Mouse (Mus musculus) CH12F3 (cell line): Measurements from ENCODE around the gene Acsf3.

Experiments
- in situ Hi-C: fragments of 300-500 bp; cut with MboI; formaldehyde crosslinking; loops from 2 replicates; pipeline ENCODE4 v1.14.3; 2020; ENCODE audit warnings: low sequenced_read_pairs

Acsf3 gene

DNA sequence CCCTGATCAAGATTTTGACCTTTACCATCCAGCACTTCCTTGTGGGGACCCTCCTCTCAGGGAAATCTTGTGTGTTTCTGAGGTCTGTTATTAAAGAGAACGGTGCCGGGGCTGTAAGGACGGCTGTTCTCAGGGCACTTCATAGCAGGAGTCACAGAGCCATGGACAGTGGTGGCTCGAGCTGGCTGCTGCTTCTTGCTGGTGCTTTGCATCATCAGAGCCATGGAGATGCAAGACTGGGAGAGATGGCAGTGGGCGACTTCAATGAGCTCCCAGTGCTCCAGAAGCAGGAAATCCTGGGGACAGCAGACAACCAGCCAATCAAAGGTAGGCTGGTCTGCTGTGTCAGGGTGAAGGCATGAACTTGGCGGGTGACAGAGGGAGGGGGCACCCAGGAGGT is 14.2 kb upstream of the Acsf3 start:
- in situ Hi-C loops, result no loop called here

DNA sequence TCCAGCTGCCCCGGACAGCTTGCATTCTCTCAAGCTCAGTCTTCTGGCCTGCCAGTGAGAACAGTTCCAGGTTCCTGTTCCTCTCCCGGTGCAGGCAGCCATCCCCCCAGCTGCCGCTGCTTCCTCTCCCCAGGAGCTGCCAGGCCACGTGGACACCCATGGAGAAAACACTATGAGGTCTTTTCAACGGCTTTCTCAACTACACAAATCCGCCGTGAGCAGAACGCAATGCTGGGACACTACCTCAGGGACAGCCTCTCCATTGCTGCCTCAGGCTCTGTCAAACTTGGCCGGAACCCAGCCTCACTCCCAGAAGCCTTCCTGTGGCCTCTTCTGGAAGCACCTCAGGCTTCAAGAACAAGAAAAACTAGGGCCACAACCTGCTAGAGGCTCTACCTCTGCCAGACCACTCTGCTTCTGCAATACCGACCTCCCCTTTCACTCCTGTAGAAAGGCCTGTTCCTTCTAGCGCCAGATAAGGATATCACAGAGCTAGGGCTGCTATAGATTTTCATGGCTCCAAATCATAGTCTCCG is 12.5 kb upstream of the Acsf3 start:
- in situ Hi-C loops, result no loop called here

DNA sequence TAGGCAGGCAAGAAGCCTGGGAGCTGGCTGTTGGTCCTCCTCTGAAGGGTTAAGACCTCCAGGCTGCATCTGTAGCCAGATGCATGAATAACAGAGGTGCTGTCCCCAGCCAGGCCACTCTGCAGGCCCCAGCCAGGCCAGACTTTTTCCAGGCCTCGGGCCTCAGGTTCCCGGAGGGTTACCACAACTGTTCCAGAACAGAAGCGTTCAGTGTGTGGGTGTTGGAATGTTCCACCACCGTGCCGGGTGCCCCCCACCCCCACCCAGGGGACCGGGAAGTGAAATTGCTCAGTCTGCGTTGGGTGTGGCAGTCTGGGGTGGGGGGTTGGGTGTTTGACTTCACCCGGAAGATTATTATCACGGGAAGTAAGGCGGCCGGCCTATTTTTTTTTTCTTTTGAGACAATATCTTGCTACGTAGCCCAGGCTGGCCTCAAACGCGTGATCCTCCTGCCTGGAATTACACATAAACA is 12.0 kb upstream of the Acsf3 start:
- in situ Hi-C loops, result no loop called here

DNA sequence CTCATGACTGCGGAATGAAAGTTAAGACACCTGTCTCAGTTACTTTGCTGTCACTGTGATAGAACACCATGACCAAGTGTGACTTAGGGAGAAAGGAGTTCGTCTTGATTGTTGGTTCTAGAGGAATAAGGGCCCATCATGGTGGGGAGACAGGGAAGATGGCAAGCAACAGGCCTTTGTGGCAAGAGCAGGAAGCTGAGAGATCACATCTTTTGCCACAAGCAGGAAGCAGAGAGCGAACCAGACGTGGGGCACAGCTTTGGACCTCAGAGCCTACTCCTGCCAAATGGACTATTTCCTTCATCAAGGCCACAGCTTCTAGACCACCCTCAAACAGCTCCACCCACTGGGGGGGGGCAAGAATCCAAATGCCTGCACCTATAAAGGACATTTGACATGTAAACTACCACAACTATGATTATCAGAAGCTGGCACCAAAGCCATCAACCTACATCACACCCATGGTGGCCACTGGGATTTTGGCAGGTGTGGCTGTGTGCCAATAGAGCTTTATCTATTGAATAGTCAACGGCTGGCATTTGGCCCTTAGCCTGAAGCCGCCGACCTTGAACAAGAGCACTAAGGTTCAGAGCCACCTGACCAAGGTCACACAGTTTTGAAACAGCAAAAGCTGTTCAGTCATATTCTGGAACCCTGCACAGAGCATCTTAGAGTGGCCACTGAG is 10.4 kb upstream of the Acsf3 start:
- in situ Hi-C loops, result no loop called here

DNA sequence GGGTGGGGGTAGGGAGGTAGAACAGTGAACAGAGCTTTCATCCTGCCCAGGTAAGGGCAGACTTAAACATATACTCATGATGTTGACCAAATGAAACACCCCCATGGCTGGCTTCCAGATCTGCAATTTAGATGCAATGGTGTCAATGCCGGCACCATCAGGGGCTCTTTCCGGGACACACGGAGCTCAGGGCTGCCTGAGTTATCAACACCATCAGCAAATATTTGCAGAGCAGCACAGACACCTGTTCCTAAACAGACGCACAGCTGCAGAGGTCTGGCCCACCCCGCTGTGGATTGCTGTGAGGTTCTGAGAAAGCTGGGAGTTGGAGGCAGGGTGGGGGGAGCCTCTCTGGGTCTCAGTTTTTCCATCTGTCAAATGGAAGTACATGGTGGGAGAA is 9.1 kb upstream of the Acsf3 start:
- in situ Hi-C loops, result no loop called here

DNA sequence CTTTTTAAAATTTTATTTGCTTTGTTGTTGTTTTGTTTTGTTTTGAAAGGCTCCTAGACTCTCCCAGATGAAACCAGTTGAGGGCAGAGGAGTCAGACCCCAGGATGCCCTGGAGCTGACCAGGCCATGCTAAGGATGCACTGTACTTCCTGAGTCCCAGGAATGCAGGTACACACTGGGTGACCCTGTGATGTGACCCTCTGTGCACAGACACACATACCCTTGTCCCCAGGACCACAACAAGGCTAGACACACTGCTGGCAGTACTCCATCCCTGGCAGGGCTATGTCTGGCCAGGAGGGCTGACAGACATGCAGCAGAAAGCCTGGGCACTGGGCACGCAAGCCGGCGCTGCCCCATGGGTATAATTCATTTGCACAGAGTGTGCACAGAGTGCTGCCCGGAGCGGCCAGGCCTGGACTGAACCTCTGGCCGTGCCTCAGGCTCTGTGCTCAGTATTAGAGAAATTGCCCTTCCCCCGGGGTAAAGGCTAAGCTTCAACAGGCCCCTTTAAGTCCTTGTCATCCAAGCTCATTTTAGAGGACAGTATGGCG is 8.6 kb upstream of the Acsf3 start:
- in situ Hi-C loops, result no loop called here

DNA sequence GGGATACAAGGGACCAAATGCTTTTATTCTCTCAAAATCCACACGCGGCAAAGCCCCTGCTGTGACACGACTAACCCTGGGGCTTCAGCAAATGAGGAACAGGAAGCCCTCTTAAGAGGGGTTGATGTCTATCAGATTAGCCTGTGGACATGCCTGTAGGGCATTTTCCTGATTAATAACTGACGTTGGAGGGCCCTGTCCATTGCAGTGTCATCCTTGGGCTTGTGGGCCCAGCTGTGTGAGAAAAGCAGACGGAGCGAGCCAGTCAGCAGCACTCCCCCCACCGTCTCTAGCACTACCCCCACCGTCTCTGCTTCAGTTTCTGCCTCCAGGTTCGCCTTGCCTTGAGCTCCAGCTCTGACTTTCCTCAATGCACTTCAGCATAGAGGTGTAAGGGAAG is 8.1 kb upstream of the Acsf3 start:
- in situ Hi-C loops, result no loop called here

DNA sequence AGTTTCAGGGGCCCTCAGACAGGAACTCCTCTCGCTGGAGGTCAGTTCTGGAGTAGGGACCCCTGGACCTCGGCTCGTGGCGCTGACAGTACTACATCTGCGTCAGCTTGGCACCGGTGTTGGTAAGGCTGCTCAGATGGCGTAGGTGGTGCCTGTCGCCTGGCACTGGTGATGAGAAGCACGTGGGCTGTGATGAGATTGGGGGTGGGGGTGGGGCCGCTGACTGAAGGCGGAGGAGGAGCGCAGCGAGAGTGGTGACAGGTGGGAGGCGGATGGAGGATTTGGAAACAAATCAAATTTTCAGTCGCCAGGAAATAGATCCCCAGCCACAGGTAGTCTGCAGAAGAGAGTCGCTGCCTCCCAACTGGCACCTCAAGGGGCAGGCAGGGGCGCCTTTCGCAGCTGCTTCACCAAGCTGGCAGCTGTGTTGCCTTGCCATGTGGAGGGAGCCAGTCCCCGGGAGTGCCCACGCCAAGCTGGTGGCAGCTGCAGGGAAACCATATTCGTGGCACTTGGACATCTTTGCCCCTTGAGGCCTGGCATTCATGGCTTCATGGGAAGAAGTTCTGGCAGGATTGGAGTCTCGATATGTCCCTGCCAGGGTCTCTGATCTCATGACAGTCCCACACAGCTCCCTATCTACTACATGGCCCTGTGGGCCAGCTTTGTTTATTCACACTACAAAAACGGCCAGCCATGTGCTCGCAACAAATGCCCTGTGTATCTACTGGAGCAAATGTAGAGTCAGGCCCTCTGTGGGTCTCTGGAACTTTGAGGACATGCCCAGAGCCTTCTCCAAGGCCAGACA is 5.8 kb upstream of the Acsf3 start:
- in situ Hi-C loops, result no loop called here

DNA sequence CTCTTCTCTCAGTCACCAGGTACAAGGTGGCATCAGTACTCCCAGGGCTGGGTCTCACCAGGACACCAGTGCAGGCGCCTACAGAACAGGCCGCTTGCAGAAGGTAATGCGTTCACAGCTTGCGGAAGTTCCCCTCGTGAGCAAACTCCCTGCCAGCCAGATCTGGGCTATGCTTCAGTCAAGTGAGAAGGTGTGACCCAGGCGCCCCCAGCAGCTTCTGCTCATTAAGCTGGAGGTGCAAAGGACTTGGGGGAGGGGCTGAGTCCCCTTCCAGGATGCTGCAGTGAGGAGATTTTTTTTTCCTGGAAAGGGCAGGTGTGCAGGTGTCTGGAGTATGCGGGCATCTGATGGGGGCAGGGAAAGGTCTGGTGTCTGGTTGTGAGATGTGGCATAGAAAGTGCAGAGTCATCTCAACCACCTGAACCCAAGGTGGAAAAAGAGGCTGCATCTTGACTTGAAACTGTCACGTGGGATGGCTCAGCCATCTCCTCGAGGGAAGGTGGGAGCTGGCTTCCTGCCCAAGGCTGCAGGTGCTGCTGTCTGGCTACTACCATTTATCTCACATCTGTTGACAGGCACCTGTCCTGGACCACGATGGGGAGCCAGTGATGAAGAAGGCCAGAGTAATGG is 2.7 kb upstream of the Acsf3 start:
- in situ Hi-C loops, result no loop called here

DNA sequence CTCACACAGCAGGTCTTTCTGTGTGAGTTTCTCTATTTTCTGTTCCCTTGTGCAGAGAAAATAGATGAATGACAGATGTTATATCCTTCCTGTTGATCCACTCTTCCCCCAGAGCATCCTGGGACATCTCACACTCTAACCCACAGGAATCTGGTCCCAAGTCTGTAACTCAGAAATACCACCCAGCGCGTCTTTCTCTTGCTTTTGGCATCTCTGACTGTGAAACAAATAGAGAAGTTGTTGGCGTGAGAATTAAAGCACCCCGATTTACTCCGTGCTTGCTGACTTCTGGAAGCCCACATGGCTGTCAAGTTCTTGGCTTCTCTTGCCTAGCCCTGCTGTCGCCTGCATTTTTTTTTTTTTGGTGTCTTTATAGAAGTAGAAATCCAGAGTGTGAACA is 2.4 kb downstream of the Acsf3 start:
- in situ Hi-C loops, result no loop called here

DNA sequence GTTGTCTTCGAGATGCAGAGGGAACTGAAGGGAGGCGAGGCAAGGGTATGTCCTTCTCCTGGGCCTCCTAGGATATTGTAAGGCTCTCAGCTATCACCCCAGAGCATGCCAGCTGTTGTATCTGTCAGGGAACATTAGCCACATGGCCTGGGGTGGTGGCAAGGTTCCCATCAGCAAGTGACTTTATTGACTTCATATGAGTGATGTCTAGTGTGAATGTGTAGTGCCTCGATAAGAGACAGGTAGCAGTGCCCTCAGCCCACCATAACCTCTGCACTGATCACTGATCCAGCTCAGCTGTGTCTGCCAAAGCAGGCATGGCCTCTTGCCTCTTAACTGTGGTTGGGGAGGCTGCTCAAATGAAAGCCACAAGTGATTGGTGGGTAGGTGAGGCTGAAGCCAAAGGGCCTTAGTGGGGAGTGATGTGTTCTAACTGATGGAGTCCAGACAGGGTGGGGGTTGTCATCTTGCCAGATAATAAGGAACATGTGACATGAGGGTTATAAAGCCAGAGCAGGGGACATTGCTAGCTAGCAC is 3.5 kb downstream of the Acsf3 start:
- in situ Hi-C loops, result no loop called here

DNA sequence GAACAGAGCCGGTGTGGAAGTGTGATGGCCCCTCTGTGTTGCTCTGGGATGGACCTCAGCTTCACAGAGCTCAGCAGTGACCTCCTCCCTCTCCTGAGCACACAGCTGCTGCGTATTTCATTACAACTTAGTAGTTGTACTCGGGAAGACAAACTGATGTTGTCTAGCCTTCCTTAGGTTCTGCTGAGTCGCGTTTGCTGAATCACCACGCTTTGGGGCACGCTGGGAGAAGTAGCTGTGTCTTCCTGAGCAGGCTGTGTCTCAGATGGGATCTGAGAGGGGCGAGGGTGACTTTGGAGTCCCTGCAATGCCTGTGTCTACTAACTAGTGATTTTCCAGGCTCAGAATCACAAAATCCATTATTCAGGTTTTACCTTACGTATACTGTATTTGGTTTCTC is 4.0 kb downstream of the Acsf3 start:
- in situ Hi-C loops, result no loop called here

DNA sequence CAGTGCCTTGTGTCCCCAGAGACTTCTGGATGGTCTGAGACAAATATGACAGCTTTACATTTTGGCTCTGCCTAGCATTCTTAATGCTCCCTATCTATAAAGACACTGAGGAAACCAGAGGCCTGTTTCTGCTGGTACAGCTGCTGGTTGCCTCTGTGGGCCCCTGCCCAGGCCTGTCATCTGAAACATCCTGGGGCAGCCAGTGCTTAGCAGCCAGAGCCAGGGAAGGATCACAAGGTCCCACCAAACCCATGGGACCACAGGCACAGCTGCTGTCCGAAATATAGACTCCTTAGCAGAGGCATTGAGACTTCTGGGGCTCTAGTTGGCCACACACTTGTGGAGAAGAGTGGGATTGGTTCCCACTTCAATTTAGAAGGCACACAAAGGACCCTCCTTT is 9.5 kb downstream of the Acsf3 start:
- in situ Hi-C loops, result no loop called here

DNA sequence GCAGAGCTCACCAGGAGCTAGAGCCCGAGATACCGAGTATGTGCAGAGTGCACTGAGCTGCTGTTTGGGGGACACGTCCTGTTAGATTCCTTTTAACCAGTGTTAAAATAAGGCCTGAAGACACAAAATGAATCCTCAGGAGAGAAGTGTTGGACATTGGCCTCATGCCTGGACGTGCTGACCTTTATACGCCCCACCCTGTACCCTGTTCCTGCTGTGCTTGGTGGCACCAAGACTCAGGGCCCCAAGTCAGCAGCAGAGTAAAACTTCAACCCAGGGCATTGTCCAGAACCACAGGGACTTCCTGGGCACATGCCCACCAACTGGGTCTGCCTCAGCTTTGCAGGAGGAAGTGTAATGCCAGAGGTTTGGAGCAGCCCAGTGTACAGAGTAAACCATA is 14.5 kb downstream of the Acsf3 start:
- in situ Hi-C loops, result no loop called here

DNA sequence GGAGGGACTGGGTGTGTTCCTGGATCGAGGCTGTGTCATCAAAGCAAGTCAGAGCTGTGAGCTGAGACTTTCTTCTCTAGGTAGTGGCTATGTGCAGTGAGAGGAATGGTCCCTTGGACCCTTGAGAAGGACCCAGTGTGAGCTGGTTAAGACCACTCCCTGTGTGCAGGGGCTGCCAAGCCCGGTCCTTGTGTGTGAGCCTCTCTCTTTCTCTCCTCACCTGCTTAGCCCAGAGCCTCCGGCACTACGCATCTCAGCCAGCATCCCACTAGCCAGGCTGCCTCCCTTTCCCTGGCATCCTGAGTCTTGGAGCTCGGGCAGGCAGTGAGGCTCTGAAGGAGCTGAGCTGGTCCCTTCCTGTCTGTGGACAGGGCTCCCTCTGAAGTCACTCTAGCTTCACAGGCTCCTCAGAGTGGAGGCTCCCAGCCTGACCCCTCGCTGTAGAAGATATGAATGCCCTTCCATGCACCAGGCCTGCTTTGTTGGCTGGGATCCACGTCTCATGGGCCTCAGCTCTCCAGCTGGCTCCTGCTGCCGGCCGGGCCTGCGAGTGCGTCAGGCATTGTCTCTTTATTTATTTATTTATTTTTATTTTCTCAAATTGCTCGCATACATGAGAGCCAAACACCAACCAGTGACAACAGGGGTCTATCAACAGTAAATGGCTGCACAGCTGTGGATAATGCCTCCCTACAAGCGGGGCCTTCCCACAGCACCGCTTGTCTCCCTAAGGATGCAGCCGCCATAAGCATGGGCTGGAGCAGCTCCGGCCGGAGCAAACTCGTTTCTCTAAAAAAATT is 18.3 kb downstream of the Acsf3 start:
- in situ Hi-C loops, result no loop called here

DNA sequence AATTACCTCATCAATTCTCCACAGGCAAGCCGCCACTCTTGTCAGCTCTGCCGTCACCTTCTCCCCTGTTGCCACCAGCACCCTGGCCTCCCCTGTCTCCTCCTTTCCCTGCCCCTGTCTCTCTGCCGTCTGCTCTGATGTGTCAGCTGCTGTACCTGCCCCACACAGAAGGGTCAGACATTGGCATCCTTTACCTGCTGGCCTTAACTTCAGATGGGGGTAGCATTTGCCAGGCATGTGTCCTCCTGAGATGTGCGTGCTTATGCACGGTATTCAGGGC is 18.8 kb downstream of the Acsf3 start:
- in situ Hi-C loops, result no loop called here

DNA sequence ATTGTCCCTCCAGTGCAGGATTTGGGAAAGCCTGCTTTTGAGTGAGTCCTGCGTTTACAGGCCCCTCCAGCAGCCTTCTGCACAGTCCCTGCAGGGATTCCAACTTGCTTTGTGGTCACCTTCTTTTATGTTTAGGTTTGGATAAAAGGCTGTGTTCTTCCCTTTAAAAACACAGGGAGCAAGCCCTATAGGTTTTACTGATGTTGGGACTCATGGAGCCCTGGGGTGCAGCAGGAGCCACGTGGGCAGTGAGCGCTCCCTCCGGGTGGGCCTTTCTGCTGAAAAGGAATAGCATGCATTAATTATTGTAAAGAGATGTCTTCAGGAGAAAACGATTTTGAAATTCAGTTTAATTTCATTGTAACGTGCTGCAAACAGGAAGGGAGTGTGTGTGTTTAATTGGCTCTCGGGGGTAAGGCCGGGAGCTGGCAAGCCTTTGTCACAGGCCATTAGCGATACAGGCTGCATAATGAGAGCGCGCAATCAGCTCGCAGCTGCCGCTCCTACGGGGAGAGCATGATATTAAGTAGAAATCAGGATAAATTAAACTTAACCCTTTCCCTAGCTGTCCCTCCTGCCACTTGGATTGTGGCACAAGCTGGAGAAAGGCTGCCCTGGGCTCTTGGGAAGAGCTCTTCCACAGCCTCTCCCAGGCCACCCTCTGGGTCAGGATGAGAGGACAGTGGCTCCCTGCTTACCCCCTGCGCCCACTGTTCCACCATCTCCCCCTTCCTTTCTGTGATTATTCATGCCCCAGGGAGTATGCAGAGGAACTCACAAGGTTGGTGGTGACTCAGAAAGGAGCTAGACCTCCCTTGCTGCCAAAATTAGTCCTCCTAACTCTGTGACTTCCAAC is 28.8 kb downstream of the Acsf3 start:
- in situ Hi-C loops, result no loop called here

DNA sequence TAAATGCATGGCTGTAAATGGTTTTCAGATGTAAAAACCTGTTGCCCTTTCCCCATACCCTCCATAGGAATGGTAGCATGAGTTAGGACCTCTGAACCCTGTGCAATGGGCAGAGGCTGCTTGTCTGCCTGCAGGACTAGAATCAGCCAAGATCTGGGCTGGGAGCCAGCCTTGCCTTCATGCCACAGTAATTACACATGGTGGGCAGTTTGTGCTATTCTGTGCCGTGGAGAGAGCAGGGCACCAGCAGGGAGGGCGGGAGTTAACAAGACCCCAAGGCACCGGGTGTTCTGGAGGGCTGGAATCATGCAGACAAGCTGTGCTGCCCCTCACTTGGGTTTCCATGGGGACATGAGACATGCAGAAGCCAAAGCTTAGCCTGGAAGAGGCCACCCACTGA is 30.1 kb downstream of the Acsf3 start:
- in situ Hi-C loops, result no loop called here

DNA sequence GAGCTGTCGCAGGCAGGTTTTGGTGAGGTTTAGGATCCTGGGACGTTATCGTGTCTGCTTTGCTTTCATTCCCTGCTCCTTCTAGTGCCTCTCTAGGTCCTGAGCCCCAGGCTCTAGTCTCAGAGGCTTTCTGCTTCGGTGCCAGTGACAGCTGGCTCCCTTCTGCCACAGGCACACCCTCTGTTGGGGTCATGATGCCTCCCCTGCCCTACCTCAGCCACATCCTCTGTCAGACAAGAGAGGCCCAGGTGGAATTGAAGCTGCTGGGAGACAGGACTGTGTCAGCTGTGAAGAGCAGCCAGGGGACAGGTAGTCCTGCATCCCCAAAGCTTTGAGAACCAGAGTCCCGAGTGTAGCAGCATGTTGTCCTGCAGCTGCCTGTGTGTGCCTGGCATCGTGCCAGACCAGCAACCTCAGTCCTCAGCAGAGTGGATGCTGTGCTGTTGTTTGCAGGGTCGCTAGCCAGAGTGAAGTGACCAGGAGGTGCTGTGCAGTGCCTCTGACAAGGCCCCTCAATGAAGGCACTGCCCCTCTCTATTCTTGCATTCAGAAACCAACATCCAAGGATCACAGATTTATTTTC is 31.8 kb downstream of the Acsf3 start:
- in situ Hi-C loops, result no loop called here
